Mouse (Mus musculus): ENCODE data around the gene Cep128. TPM values are rescaled to one million over a fixed set of nuclear protein-coding genes. Genes with fewer than 3 reads are reported as not detected.

Gene Cep128
- polyA plus RNA-seq, 1 experiment from 2014 or later, result 12.6 TPM

DNA sequence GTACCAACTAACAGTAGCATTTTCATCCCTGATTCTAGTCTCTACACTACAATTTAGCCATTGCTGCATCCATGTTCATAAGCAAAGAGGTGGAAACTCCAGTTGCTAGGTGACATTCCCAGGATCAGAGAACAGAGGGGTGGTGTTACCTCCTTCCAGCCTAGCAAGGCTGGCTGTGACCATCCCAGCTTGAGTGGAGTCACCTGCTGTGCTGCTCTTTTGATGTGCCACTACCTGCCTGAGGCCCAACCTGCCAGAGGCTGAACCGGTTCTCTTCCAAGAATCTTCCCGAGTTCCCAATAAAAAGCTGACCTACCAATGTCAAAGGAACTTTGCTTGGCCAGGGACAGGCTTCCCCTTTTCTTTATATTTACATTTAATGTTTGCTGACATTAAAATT is 408.8 kb downstream of the Cep128 start:
- no peak overlapping the region for H3K4me2 ChIP-seq
- DNase-seq (no peak), ATAC-seq (ENCODE audit: insufficient read depth) (no peak)
- H3K27me3 ChIP-seq (ENCODE audit: insufficient read depth, low read length), result no peaks in the 10 kb centered on the region
- no peak for TF ChIP-seq CTCF (IDR thresholded peaks at IDR 0.05; ENCODE audit: low read depth)
- WGBS, result 24% methylated on average over 2 of the region's 2 CpGs
- H3K4me1 ChIP-seq (ENCODE audit: insufficient read depth), result no peaks in the 10 kb centered on the region
- no peaks in the 10 kb centered on the region for H3K36me3 ChIP-seq (ENCODE audit: insufficient read depth)
- H3K4me3 ChIP-seq (ENCODE audit: low read depth, low read length), result no peak overlapping the region
- H3K9ac ChIP-seq, result no peak overlapping the region
- no peaks in the 10 kb centered on the region for H3K9me3 ChIP-seq (ENCODE audit: low read depth, low read length)
- no peak overlapping the region for H3K27ac ChIP-seq (ENCODE audit: low read depth)

DNA sequence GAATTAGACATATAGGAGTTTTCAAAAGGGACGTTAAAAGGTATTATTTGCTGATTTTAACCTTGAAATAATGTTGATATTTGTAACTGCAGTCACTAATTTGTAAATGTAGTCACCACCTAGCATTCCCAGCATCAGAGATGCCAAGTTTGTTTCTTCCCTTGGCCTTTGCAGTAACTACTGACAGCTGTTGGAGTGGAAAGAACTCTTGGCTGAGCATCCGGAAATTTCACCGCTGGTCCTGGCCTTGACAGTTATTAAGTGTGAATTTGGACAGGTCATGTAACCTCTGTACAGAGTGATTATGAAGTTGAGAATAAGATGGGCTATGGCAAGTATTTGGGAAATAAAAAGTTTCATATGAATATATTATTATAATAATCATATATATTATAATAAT is 413.1 kb downstream of the Cep128 start:
- Histone ChIP-seq H3K4me2 (no peak overlapping the region), H3K27ac (ENCODE audit: low read depth) (no peak overlapping the region), H3K9ac (no peak overlapping the region), H3K4me1 (ENCODE audit: insufficient read depth) (no peaks in the 10 kb centered on the region), H3K9me3 (ENCODE audit: low read depth, low read length) (no peaks in the 10 kb centered on the region), H3K27me3 (ENCODE audit: insufficient read depth, low read length) (no peaks in the 10 kb centered on the region), H3K4me3 (ENCODE audit: low read depth, low read length) (no peak overlapping the region), H3K36me3 (ENCODE audit: insufficient read depth) (no peaks in the 10 kb centered on the region)
- ATAC-seq (ENCODE audit: insufficient read depth) (no peak), DNase-seq (peak; percentile 37)
- no peak for TF ChIP-seq CTCF (IDR thresholded peaks at IDR 0.05; ENCODE audit: low read depth)
- WGBS, result 63% methylated on average over 3 of the region's 3 CpGs

DNA sequence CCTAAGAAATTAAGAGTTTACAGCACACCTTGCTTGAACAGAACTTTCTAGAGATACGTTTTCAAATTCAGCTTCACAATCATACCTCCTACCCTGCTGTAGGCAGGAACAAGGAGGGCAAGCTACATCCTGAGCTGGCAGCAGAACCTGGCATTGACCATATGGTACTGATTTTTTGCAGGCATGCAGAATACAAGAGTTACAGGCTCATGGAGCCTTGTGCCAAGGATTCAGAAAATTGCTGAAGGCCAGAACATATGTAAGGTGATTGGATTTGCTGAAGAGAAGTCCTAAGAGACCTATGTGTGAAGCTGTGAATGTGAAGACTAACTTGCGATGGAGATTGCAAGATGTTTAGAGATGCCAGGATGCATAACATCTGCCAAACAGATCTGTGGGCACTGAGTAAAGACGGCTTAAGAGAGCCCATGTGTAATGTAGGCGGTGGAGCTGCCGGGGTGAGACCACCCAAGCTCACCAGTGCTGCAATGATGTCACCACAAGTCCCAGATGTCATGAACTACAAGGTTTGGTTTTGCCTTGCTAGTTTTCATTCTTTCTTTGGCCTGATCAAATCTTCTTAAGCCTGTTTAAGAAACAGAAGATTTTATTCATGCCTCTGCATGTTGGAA is 422.7 kb downstream of the Cep128 start:
- 84% methylated on average over 5 of the region's 5 CpGs for WGBS

DNA sequence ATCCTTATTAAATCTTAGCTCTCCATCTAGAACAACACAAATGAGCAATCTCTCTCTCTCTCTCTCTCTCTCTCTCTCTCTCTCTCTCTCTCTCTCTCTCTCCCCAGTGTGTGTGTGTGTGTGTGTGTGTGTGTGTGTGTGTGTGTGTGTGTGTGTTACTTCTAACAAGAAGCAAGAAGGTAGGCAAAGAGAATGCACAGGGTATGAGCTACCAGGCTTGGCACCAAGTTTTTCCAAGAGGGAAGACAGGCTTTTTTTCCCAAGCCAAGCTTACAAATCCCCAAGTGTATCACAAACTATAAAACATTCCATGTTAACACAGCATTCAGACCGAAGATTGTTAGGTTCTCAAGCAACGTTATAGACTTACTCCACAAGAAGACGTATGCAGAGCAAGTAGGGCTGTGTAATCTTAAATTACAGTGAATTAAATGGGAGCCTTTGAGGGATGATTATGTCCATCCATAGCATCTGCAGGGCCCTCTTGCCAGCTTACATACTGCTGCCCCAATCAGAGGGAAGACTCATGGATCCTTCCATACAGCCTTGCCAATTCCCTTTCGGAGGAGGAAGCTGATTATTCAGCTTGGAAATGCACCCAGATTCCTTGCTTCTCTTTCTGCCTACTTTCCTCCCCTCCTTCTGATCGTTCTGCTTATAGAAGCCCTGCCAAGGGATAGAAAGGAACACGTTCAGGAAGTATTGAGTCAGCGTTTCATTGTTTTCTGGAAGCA is 429.3 kb downstream of the Cep128 start:
- 68% methylated on average over 7 of the region's 7 CpGs for WGBS
- Histone ChIP-seq H3K36me3 (ENCODE audit: insufficient read depth) (no peaks in the 10 kb centered on the region), H3K27me3 (ENCODE audit: insufficient read depth, low read length) (no peaks in the 10 kb centered on the region), H3K4me2 (no peak overlapping the region), H3K9me3 (ENCODE audit: low read depth, low read length) (no peaks in the 10 kb centered on the region), H3K27ac (ENCODE audit: low read depth) (no peak overlapping the region), H3K9ac (no peak overlapping the region), H3K4me1 (ENCODE audit: insufficient read depth) (no peaks in the 10 kb centered on the region), H3K4me3 (ENCODE audit: low read depth, low read length) (no peak overlapping the region)
- ATAC-seq (ENCODE audit: insufficient read depth) (no peak), DNase-seq (no peak)
- TF ChIP-seq CTCF (IDR thresholded peaks at IDR 0.05; ENCODE audit: low read depth), result no peak

More for the DNA sequence above, 422.7 kb downstream of the Cep128 start:
- Histone ChIP-seq H3K36me3 (ENCODE audit: insufficient read depth) (no peaks in the 10 kb centered on the region), H3K27me3 (ENCODE audit: insufficient read depth, low read length) (no peaks in the 10 kb centered on the region), H3K4me3 (ENCODE audit: low read depth, low read length) (no peak overlapping the region), H3K4me2 (no peak overlapping the region), H3K27ac (ENCODE audit: low read depth) (no peak overlapping the region), H3K4me1 (ENCODE audit: insufficient read depth) (no peaks in the 10 kb centered on the region), H3K9ac (no peak overlapping the region), H3K9me3 (ENCODE audit: low read depth, low read length) (no peaks in the 10 kb centered on the region)
- DNase-seq (no peak), ATAC-seq (ENCODE audit: insufficient read depth) (no peak)
- no peak for TF ChIP-seq CTCF (IDR thresholded peaks at IDR 0.05; ENCODE audit: low read depth)

Small RNA genes lying within 50 kb of the gene (microRNA-seq; reads per million reads assigned to microRNA genes)
- gene Gm44370 (ENCODE audit: borderline number of aligned reads), result not detected

Other genes with a start within 250 kb of the Cep128 start
- gene Tshr, start 154 bp upstream of the Cep128 start, polyA plus RNA-seq (2014; fragmentation: Nextera tagmentation; extraction: Ambion mirVana), result 0.29 and 0.43 TPM in 2 replicates
- gene Gtf2a1, start 206.1 kb upstream of the Cep128 start, polyA plus RNA-seq (2014; fragmentation: Nextera tagmentation; extraction: Ambion mirVana), result 36.1 and 38.2 TPM in 2 replicates